Mouse (Mus musculus) frontal cortex, adult 2 months (tissue): ENCODE measurements at regions not wholly inside any gene's neighbourhood (a gene's known extent, or its start where the extent isn't known, plus 50 kb on each side); places are given as distances from the start of the nearest gene placed in this dataset.
A peak's percentile ranks its signal among the peaks of the same experiment; 100 is the strongest.

Source experiments
- DNase-seq, 2 experiments: peaks; one replicate each; pipeline ENCODE4 v3.0.0; 2022; ENCODE audit warnings: low spot score in 1 of 2; ENCODE audit errors: extremely low spot score in 1 of 2

DNA sequence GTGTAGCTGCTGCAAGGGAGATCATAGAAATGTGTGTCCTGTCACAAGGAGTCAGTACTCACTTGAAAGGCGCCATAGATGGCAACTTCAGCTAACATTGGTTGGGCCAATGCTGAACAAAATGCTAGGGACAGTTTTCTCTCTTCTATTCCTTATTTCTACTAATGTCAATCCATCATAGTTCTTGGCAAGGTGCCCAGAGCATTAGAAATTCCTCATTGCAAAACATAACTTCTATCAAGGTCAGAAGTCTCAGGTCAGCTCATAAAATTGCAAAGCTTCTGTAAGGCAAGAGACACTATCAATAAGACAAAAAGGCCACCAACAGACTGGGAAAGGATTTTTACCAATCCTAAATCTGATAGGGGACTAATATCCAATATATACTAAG is 106.3 kb downstream of the D1Ertd622e start:
- DNase-seq, result no peak

- DNase-seq, result peak; percentile 78 to 85
Observed at GRCm38 (mm10) chr1:97554936-97555564, 106.8 kb downstream of the D1Ertd622e start.

DNA sequence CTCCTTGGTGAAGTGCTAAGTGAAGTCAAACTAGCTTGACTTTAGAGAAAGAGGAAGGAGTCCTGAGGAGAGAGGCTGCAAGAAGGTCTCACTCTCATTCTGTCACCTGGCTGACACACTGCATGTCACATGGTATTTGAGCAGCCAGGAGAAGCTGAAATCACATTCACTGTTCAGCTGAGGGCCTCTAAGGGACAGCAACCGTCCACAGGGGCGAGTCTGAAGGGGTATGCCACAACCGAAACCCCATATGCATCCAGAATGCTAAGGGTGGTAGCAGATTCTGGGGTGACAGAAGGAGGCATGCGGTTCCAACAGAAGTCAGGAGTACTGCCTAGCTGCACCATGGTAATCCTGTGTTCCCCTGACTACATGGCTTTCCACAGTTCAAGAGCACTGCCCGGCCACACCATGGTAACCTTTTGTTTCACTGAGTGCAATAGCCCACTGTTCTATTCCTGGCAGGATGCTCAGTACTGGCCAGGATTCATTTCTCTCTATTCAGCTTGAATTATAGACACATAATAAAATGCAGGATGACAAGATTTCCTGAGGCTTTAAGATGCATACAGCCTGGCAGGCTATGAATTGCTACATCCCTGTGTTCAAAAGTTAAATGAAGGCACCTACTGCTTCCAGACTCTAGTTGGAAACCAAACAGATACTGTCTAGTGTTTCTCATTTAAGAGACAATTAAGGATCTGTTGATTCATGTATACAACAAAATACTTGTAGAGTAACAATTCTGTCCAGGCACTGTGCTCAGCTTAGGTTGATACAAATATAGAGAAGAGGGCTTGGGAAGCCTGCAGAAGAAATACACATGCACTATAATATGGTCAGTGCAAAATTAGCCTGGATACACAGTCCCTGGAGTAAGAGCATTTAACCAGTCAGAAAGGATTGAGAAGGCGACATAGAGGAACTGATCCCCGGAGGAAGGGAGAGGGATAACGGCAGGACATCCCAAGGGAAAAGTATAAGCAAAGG is 108.1 kb downstream of the D1Ertd622e start:
- DNase-seq, result peak in 1 of 2 experiments; percentile 16

DNA sequence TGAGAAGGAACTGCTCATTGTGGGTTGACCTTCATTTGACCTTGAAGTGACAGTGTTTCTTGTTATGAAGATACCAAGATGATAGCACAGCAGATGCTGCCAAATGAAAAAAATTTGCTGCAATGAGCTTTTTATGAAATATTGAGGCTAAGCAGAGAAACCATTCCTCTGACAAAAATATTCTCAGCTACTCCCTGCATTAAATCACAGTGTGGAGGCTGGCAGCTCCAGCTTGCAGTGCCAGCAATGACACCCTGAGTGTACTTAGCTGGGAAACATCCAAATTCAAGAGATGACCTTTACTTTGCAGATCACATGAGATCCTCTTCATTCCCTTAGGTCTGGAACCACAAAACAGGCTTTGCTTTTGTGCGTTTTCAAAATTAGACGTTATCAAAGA is 109.0 kb downstream of the D1Ertd622e start:
- DNase-seq, result peak; percentile 52 to 71

DNA sequence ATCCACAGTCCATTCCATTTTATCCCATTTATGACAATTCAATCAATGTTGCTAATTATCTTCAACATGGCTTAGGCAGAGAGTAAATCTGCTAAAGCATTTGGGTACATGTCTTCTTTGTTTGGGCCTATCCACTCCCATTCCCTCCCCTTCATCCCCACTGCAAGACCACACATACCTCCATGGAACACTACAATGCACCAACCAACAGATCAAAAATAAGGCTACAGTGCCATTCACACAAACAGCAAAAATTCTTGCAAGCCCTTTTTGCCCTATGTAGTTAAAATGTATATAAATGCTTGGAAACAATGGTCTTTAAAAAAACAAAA is 120.7 kb downstream of the D1Ertd622e start:
- DNase-seq, result no peak

GRCm38 (mm10) chr1:97540291-97541161 is 121.3 kb downstream of the D1Ertd622e start:
- DNase-seq, result no peak

GRCm38 (mm10) chr1:97496915-97497314 is 165.0 kb downstream of the D1Ertd622e start:
- DNase-seq, result peak in 1 of 2 experiments; percentile 35

DNA sequence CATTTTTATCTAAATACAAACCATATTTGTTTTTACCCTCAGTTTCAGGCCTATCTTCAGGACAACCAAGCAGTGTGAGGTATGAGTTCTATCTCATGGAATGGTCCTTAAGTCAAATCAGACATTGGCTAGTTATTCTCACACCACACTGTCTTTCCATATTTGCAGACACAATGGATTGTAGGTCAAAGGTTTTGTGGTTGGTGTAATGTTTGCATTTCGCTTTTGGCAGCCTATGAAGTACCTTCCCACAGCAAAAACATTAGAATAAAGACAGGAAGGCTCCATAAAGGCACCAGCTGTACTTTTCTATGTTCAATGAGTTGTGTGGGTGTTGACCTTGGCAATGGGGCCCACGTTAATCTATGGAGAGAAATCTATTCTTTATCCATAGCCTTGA is 182.0 kb downstream of the D1Ertd622e start:
- no peak for DNase-seq
